19 mouse cellular contexts compared by ENCODE assay signal in genomic region chr2:35996753-35997152, GRCm38 (mm10). TPM values are rescaled to one million over a fixed set of nuclear protein-coding genes. Genes with fewer than 3 reads are reported as not detected.
"Had no signal": no experiment of that assay in that cellular context is flagged by ENCODE, and none has a peak within 500 bp of the region (broad histone marks: within the 10 kb centered on the region; RNA-seq: fewer than 3 reads in every experiment).

No protein-coding gene starts in this region.

- ATAC-seq: liver, postnatal 0 days; lung, postnatal 0 days; midbrain, embryonic 15.5 days had no signal

- H3K9ac ChIP-seq: limb, embryonic 12.5 days; limb, embryonic 15.5 days; liver, embryonic 14.5 days; liver, postnatal 0 days; lung, embryonic 14.5 days; midbrain, embryonic 12.5 days; midbrain, embryonic 15.5 days; neural tube, embryonic 12.5 days; neural tube, embryonic 15.5 days; stomach, embryonic 15.5 days had no signal

- H3K4me1 ChIP-seq: limb, embryonic 12.5 days; limb, embryonic 15.5 days; midbrain, embryonic 12.5 days; midbrain, embryonic 15.5 days; neural tube, embryonic 12.5 days; neural tube, embryonic 15.5 days; stomach, embryonic 15.5 days had no signal

- H3K27me3 ChIP-seq: limb, embryonic 15.5 days; midbrain, embryonic 15.5 days; neural tube, embryonic 12.5 days; neural tube, embryonic 15.5 days; stomach, embryonic 15.5 days had no signal

- H3K27ac ChIP-seq: limb, embryonic 12.5 days; limb, embryonic 15.5 days; liver, embryonic 14.5 days; macrophage; midbrain, embryonic 12.5 days; midbrain, embryonic 15.5 days; neural tube, embryonic 12.5 days; neural tube, embryonic 15.5 days; stomach, embryonic 15.5 days had no signal

- H3K4me2 ChIP-seq: limb, embryonic 12.5 days; limb, embryonic 15.5 days; liver, embryonic 11.5 days; lung, embryonic 14.5 days; midbrain, embryonic 12.5 days; midbrain, embryonic 15.5 days; neural tube, embryonic 12.5 days; neural tube, embryonic 15.5 days; stomach, embryonic 15.5 days had no signal

- DNase-seq: kidney, postnatal 14 days; kidney, postnatal 4 days; left cerebral cortex, postnatal 4 days; liver, postnatal 0 days; lung, embryonic 14.5 days; right cerebral cortex, postnatal 25 days; spleen, adult 18-20 months; thymus, postnatal 36 days had no signal

- H3K36me3 ChIP-seq: limb, embryonic 12.5 days; limb, embryonic 15.5 days; midbrain, embryonic 12.5 days; midbrain, embryonic 15.5 days; neural tube, embryonic 12.5 days; neural tube, embryonic 15.5 days; stomach, embryonic 15.5 days had no signal

- H3K9me3 ChIP-seq: limb, embryonic 12.5 days; limb, embryonic 15.5 days; midbrain, embryonic 12.5 days; midbrain, embryonic 15.5 days; neural tube, embryonic 12.5 days; neural tube, embryonic 15.5 days; stomach, embryonic 15.5 days had no signal

- H3K4me3 ChIP-seq: limb, embryonic 12.5 days; limb, embryonic 15.5 days; midbrain, embryonic 12.5 days; midbrain, embryonic 15.5 days; neural tube, embryonic 12.5 days; neural tube, embryonic 15.5 days; stomach, embryonic 15.5 days had no signal

RNA-seq across cellular contexts. Expression of gene Morn5, which starts 52.5 kb away (rescaled TPM):
- polyA plus RNA-seq: limb, embryonic 12.5 days; limb, embryonic 15.5 days; liver, embryonic 11.5 days; liver, embryonic 14.5 days; liver, postnatal 0 days; macrophage had no signal
